Mouse (Mus musculus): ENCODE data around the gene Zfp383. TPM values are rescaled to one million over a fixed set of nuclear protein-coding genes. Genes with fewer than 3 reads are reported as not detected.
A peak's percentile ranks its signal among the peaks of the same experiment; 100 is the strongest.
"Not testable (repeated sequence)": the region's sequence is repeated elsewhere in the genome, so short reads cannot be mapped to it uniquely, and the experiment has no call there.

The Zfp383 gene
- 5.1 and 5.4 TPM in 2 replicates for polyA plus RNA-seq (2015; fragmentation: Nextera tagmentation; extraction: Ambion mirVana)

GRCm38 (mm10) chr7:29908130-29908950 is at the start of gene Zfp383:
TSS of gene Zfp383 (plus strand) at chr7:29908223.
- Histone ChIP-seq H3K27ac (ENCODE audit: low read depth, low read length) (peak within 1 kb of the TSS; percentile 97), H3K9me3 (ENCODE audit: control insufficient read depth, low read length) (no peaks in the 10 kb centered on the region), H3K4me2 (ENCODE audit: low read length) (peak within 1 kb of the TSS; percentile 68), H3K27me3 (replicated peaks; ENCODE audit: control insufficient read depth, insufficient read depth, low read length) (no peaks in the 10 kb centered on the region), H3K4me1 (ENCODE audit: control insufficient read depth, insufficient read depth, low read depth, low read length) (peaks cover 15% of the 10 kb centered on the region), H3K4me3 (ENCODE audit: low read length) (peak within 1 kb of the TSS; percentile 76), H3K9ac (ENCODE audit: low read depth, low read length) (peak within 1 kb of the TSS; percentile 83), H3K36me3 (ENCODE audit: control insufficient read depth, insufficient read depth, low read length) (peaks cover 17% of the 10 kb centered on the region)
- under 1% methylated on average over 33 of the region's 33 CpGs for WGBS
- peak; percentile 82 for ATAC-seq

GRCm38 (mm10) chr7:29859532-29860517 is 48.2 kb upstream of the Zfp383 start, which contains the start of gene Zfp420:
TSS of gene Zfp420 (plus strand) at chr7:29859979.
- H3K4me1 ChIP-seq (ENCODE audit: control insufficient read depth, insufficient read depth, low read depth, low read length): peaks cover 6% of the 10 kb centered on the region
- peaks cover 2% of the 10 kb centered on the region; the same call in 1 of the 2 replicates for H3K9me3 ChIP-seq (ENCODE audit: control insufficient read depth, low read length)
- 0 out of 2 replicates have a peak, but pooled peaks cover 3% of the 10 kb centered on the region for H3K36me3 ChIP-seq (ENCODE audit: control insufficient read depth, insufficient read depth, low read length)
- peak; percentile 99 for ATAC-seq
- peak within 1 kb of the TSS; percentile 77 for H3K4me2 ChIP-seq (ENCODE audit: low read length)
- 8% methylated on average over 32 of the region's 32 CpGs for WGBS
- H3K27ac ChIP-seq (ENCODE audit: low read depth, low read length): peak within 1 kb of the TSS; percentile 57
- peak within 1 kb of the TSS; percentile 69 for H3K9ac ChIP-seq (ENCODE audit: low read depth, low read length)
- peak within 1 kb of the TSS; percentile 57 for H3K4me3 ChIP-seq (ENCODE audit: low read length)
- H3K27me3 ChIP-seq (replicated peaks; ENCODE audit: control insufficient read depth, insufficient read depth, low read length): no peaks in the 10 kb centered on the region

GRCm38 (mm10) chr7:29861660-29862059 is 46.4 kb upstream of the Zfp383 start:
- 89% methylated on average over 7 of the region's 7 CpGs for WGBS
- ATAC-seq: no peak
- H3K27me3 ChIP-seq (replicated peaks; ENCODE audit: control insufficient read depth, insufficient read depth, low read length): no peaks in the 10 kb centered on the region
- peaks cover 6% of the 10 kb centered on the region for H3K4me1 ChIP-seq (ENCODE audit: control insufficient read depth, insufficient read depth, low read depth, low read length)
- H3K4me3 ChIP-seq (ENCODE audit: low read length): no peak overlapping the region
- peaks cover 2% of the 10 kb centered on the region; the same call in 1 of the 2 replicates for H3K9me3 ChIP-seq (ENCODE audit: control insufficient read depth, low read length)
- H3K4me2 ChIP-seq (ENCODE audit: low read length): no peak overlapping the region
- no peak overlapping the region for H3K9ac ChIP-seq (ENCODE audit: low read depth, low read length)
- H3K36me3 ChIP-seq (ENCODE audit: control insufficient read depth, insufficient read depth, low read length): 0 out of 2 replicates have a peak, but pooled peaks cover 3% of the 10 kb centered on the region
- no peak overlapping the region for H3K27ac ChIP-seq (ENCODE audit: low read depth, low read length)

GRCm38 (mm10) chr7:29874256-29874655 is 33.8 kb upstream of the Zfp383 start:
- Histone ChIP-seq H3K4me2 (ENCODE audit: low read length) (no peak overlapping the region), H3K27ac (ENCODE audit: low read depth, low read length) (no peak overlapping the region), H3K27me3 (replicated peaks; ENCODE audit: control insufficient read depth, insufficient read depth, low read length) (no peaks in the 10 kb centered on the region), H3K4me1 (ENCODE audit: control insufficient read depth, insufficient read depth, low read depth, low read length) (no peaks in the 10 kb centered on the region), H3K9ac (ENCODE audit: low read depth, low read length) (no peak overlapping the region), H3K4me3 (ENCODE audit: low read length) (no peak overlapping the region), H3K9me3 (ENCODE audit: control insufficient read depth, low read length) (peaks cover 37% of the 10 kb centered on the region), H3K36me3 (ENCODE audit: control insufficient read depth, insufficient read depth, low read length) (peaks cover 45% of the 10 kb centered on the region)
- 92% methylated on average over 10 of the region's 10 CpGs for WGBS
- ATAC-seq: no peak

GRCm38 (mm10) chr7:29877561-29877960 is 30.5 kb upstream of the Zfp383 start:
- H3K4me1 ChIP-seq (ENCODE audit: control insufficient read depth, insufficient read depth, low read depth, low read length); H3K27ac ChIP-seq (ENCODE audit: low read depth, low read length); H3K27me3 ChIP-seq (replicated peaks; ENCODE audit: control insufficient read depth, insufficient read depth, low read length); ATAC-seq; H3K4me3 ChIP-seq (ENCODE audit: low read length); H3K9ac ChIP-seq (ENCODE audit: low read depth, low read length); H3K4me2 ChIP-seq (ENCODE audit: low read length): not testable (repeated sequence)
- 95% methylated on average over 9 of the region's 9 CpGs for WGBS
- Histone ChIP-seq H3K9me3 (ENCODE audit: control insufficient read depth, low read length) (peaks cover 27% of the 10 kb centered on the region), H3K36me3 (ENCODE audit: control insufficient read depth, insufficient read depth, low read length) (peaks cover 45% of the 10 kb centered on the region)

GRCm38 (mm10) chr7:29880056-29880455 is 28.0 kb upstream of the Zfp383 start:
- Histone ChIP-seq H3K27ac (ENCODE audit: low read depth, low read length) (no peak overlapping the region), H3K4me1 (ENCODE audit: control insufficient read depth, insufficient read depth, low read depth, low read length) (no peaks in the 10 kb centered on the region), H3K9ac (ENCODE audit: low read depth, low read length) (no peak overlapping the region), H3K36me3 (ENCODE audit: control insufficient read depth, insufficient read depth, low read length) (peaks cover 29% of the 10 kb centered on the region), H3K4me3 (ENCODE audit: low read length) (no peak overlapping the region), H3K27me3 (replicated peaks; ENCODE audit: control insufficient read depth, insufficient read depth, low read length) (no peaks in the 10 kb centered on the region), H3K9me3 (ENCODE audit: control insufficient read depth, low read length) (peaks cover 20% of the 10 kb centered on the region), H3K4me2 (ENCODE audit: low read length) (no peak overlapping the region)
- no peak for ATAC-seq
- 79% methylated on average over 7 of the region's 7 CpGs for WGBS

- Histone ChIP-seq H3K27ac (ENCODE audit: low read depth, low read length) (no peak overlapping the region), H3K4me2 (ENCODE audit: low read length) (no peak overlapping the region), H3K9ac (ENCODE audit: low read depth, low read length) (no peak overlapping the region), H3K36me3 (ENCODE audit: control insufficient read depth, insufficient read depth, low read length) (peaks cover 20% of the 10 kb centered on the region), H3K4me1 (ENCODE audit: control insufficient read depth, insufficient read depth, low read depth, low read length) (no peaks in the 10 kb centered on the region), H3K27me3 (replicated peaks; ENCODE audit: control insufficient read depth, insufficient read depth, low read length) (no peaks in the 10 kb centered on the region), H3K4me3 (ENCODE audit: low read length) (no peak overlapping the region), H3K9me3 (ENCODE audit: control insufficient read depth, low read length) (peaks cover 11% of the 10 kb centered on the region)
- 92% methylated on average over 7 of the region's 7 CpGs for WGBS
- ATAC-seq: no peak
Measured at GRCm38 (mm10) chr7:29880916-29881315, 27.1 kb upstream of the Zfp383 start.

GRCm38 (mm10) chr7:29890501-29890900 is 17.5 kb upstream of the Zfp383 start:
- H3K4me1 ChIP-seq (ENCODE audit: control insufficient read depth, insufficient read depth, low read depth, low read length): no peaks in the 10 kb centered on the region
- no peaks in the 10 kb centered on the region for H3K27me3 ChIP-seq (replicated peaks; ENCODE audit: control insufficient read depth, insufficient read depth, low read length)
- H3K27ac ChIP-seq (ENCODE audit: low read depth, low read length): no peak overlapping the region
- no peak for ATAC-seq
- H3K4me2 ChIP-seq (ENCODE audit: low read length): no peak overlapping the region
- no peak overlapping the region for H3K4me3 ChIP-seq (ENCODE audit: low read length)
- H3K9me3 ChIP-seq (ENCODE audit: control insufficient read depth, low read length): peaks cover 51% of the 10 kb centered on the region
- peaks cover 59% of the 10 kb centered on the region for H3K36me3 ChIP-seq (ENCODE audit: control insufficient read depth, insufficient read depth, low read length)
- no peak overlapping the region for H3K9ac ChIP-seq (ENCODE audit: low read depth, low read length)
- WGBS: 97% methylated on average over 7 of the region's 7 CpGs

Measured in hindbrain, embryonic 16.5 days (tissue).